Mouse (Mus musculus) lung, adult 2 months (tissue): ENCODE results near the gene Apbb1ip.

Experiments used
- CTCF ChIP-seq: fragments of 200-500 bp; IDR thresholded peaks from 2 replicates; pipeline ENCODE4 v1.5.1; 2011; ENCODE audit warnings: mild to moderate bottlenecking, low read length, control low read depth; ENCODE audit not compliant: insufficient read depth
- POLR2A ChIP-seq: fragments of 200-500 bp; IDR thresholded peaks from 2 replicates; pipeline ENCODE4 v1.6.1; 2011; ENCODE audit warnings: low read depth, mild to moderate bottlenecking, control low read depth, low read length, borderline replicate concordance; ENCODE audit errors: extremely low read depth

DNA sequence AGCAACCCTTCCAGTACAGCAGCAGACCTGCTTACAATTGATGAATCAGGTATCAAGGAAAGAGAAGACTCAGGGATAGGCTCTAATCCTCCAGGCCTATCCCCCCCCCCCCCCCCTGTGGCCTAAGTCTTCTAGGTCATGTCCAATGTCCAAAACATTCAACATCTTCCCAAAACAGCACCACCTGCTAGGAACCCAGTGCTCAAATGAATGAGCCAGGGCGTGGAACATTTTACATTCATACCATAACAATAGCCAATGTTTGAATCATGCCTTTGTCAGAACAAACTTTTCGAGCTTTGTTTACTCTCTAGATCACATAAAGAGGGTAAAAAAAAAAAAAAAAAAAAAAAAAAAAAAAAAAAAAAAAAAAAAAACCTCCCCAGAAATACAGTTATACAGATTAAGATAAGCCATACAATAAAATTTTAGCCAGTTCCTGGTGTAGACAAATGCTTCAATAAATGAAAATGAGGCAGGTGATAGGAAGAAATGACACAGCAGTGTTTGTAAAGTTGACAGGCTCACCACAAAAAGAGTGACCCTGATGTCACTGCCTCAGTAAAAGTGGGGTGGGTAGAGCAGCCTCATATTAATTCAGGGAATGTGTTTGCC, 20.3 kb upstream of the Apbb1ip start:
- no peak for TF ChIP-seq CTCF
- TF ChIP-seq POLR2A, result no peak
